11 mouse cellular contexts compared by ENCODE assay signal in the genomic region with DNA sequence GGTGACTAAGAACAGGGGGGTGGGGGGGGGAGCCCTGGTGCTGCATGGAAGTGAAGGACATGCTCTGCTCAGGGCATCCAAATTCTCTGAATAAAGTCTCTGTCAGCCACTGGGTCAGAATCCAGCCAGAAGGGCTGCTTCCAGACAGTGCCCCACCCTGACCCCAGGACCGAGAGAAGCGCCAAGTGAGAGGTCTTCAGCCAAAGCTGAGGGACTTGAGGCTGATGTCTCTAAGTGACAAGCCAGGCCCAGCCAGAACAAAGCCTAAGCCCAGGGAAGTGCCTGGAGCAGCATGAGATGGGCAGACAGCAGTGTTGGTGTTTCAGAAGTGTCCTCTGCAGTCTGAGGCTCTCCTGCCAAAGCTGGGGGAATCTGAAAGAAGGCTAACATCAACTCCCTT.
"Had no signal": no experiment of that assay in that cellular context is flagged by ENCODE, and none has a peak within 500 bp of the region (broad histone marks: within the 10 kb centered on the region; RNA-seq: fewer than 3 reads in every experiment).

No protein-coding gene starts in this region.

- DNase-seq: kidney, postnatal 25 days; lung, adult 18-20 months; midbrain, embryonic 14.5 days; right cerebral cortex, adult 18-20 months; right cerebral cortex, postnatal 25 days; thymus, postnatal 4 days had no signal

- H3K4me2 ChIP-seq: limb, embryonic 13.5 days; neural tube, embryonic 15.5 days had no signal

- H3K27ac ChIP-seq: left cerebral cortex, adult 2 months; limb, embryonic 13.5 days; liver, embryonic 14.5 days; neural tube, embryonic 15.5 days had no signal

- H3K36me3 ChIP-seq: limb, embryonic 13.5 days; neural tube, embryonic 15.5 days had no signal

- H3K9ac ChIP-seq: limb, embryonic 13.5 days; liver, embryonic 14.5 days; neural tube, embryonic 15.5 days had no signal

- H3K4me3 ChIP-seq: left cerebral cortex, adult 2 months; limb, embryonic 13.5 days; myocyte; neural tube, embryonic 15.5 days had no signal

- H3K9me3 ChIP-seq: limb, embryonic 13.5 days; neural tube, embryonic 15.5 days had no signal

- H3K27me3 ChIP-seq: neural tube, embryonic 15.5 days had no signal
